Mouse (Mus musculus): ENCODE results near the gene Pde6b. TPM values are rescaled to one million over a fixed set of nuclear protein-coding genes. Genes with fewer than 3 reads are reported as not detected.

Gene Pde6b
- polyA plus RNA-seq (2015; fragmentation: Nextera tagmentation; extraction: Ambion mirVana) = 0.36 and 0.62 TPM in 2 replicates

- Histone ChIP-seq H3K27me3 (peaks cover 11% of the 10 kb centered on the region), H3K9ac (no peak within 1 kb of the TSS), H3K36me3 (no peaks in the 10 kb centered on the region), H3K9me3 (no peaks in the 10 kb centered on the region), H3K4me1 (no peaks in the 10 kb centered on the region), H3K27ac (no peak within 1 kb of the TSS), H3K4me2 (no peak within 1 kb of the TSS), H3K4me3 (no peak within 1 kb of the TSS)
- 77% methylated on average over 7 of the region's 7 CpGs for WGBS
- no peak for ATAC-seq (ENCODE audit: insufficient number of reproducible peaks, insufficient read depth, low FRiP score, low TSS enrichment, low read depth)
Measured at GRCm38 (mm10) chr5:108388201-108388600, at the start of gene Pde6b. Pde6b (plus strand) TSS chr5:108388391.

GRCm38 (mm10) chr5:108343680-108344170 lies 44.5 kb upstream of the Pde6b start:
- Histone ChIP-seq H3K4me1 (no peaks in the 10 kb centered on the region), H3K36me3 (peaks cover 31% of the 10 kb centered on the region), H3K27me3 (no peaks in the 10 kb centered on the region), H3K27ac (no peak overlapping the region), H3K9me3 (no peaks in the 10 kb centered on the region), H3K4me3 (no peak overlapping the region), H3K9ac (no peak overlapping the region), H3K4me2 (no peak overlapping the region)
- WGBS = 88% methylated on average over 4 of the region's 4 CpGs
- ATAC-seq (ENCODE audit: insufficient number of reproducible peaks, insufficient read depth, low FRiP score, low TSS enrichment, low read depth) = no peak

- no peak for ATAC-seq (ENCODE audit: insufficient number of reproducible peaks, insufficient read depth, low FRiP score, low TSS enrichment, low read depth)
- no peak overlapping the region for H3K27ac ChIP-seq
- H3K4me3 ChIP-seq = no peak overlapping the region
- no peak overlapping the region for H3K4me2 ChIP-seq
- no peaks in the 10 kb centered on the region for H3K4me1 ChIP-seq
- no peaks in the 10 kb centered on the region for H3K9me3 ChIP-seq
- WGBS = 79% methylated on average over 10 of the region's 10 CpGs
- H3K27me3 ChIP-seq = no peaks in the 10 kb centered on the region
- H3K36me3 ChIP-seq = peaks cover 36% of the 10 kb centered on the region
- H3K9ac ChIP-seq = no peak overlapping the region
Measured at GRCm38 (mm10) chr5:108345313-108346071, 42.7 kb upstream of the Pde6b start.

- WGBS = 54% methylated on average over 6 of the region's 6 CpGs
- no peaks in the 10 kb centered on the region for H3K4me1 ChIP-seq
- H3K27me3 ChIP-seq = no peaks in the 10 kb centered on the region
- H3K36me3 ChIP-seq = peaks cover 43% of the 10 kb centered on the region
- ATAC-seq (ENCODE audit: insufficient number of reproducible peaks, insufficient read depth, low FRiP score, low TSS enrichment, low read depth) = no peak
- no peak overlapping the region for H3K4me3 ChIP-seq
- no peak overlapping the region for H3K9ac ChIP-seq
- H3K27ac ChIP-seq = no peak overlapping the region
- no peaks in the 10 kb centered on the region for H3K9me3 ChIP-seq
- H3K4me2 ChIP-seq = no peak overlapping the region
Measured at GRCm38 (mm10) chr5:108347843-108348242, 40.3 kb upstream of the Pde6b start.

- Histone ChIP-seq H3K27me3 (no peaks in the 10 kb centered on the region), H3K27ac (no peak overlapping the region), H3K9ac (no peak overlapping the region), H3K4me3 (no peak overlapping the region), H3K4me2 (no peak overlapping the region), H3K4me1 (no peaks in the 10 kb centered on the region), H3K9me3 (no peaks in the 10 kb centered on the region), H3K36me3 (peaks cover 33% of the 10 kb centered on the region)
- 93% methylated on average over 9 of the region's 9 CpGs for whole genome bisulfite sequencing
- no peak for ATAC-seq (ENCODE audit: insufficient number of reproducible peaks, insufficient read depth, low FRiP score, low TSS enrichment, low read depth)
Measured at GRCm38 (mm10) chr5:108349511-108350148, 38.6 kb upstream of the Pde6b start.

GRCm38 (mm10) chr5:108354056-108354455 lies 34.1 kb upstream of the Pde6b start:
- ATAC-seq (ENCODE audit: insufficient number of reproducible peaks, insufficient read depth, low FRiP score, low TSS enrichment, low read depth) = no peak
- no peak overlapping the region for H3K4me2 ChIP-seq
- whole genome bisulfite sequencing = 82% methylated on average over 2 of the region's 2 CpGs
- no peaks in the 10 kb centered on the region for H3K27me3 ChIP-seq
- no peak overlapping the region for H3K27ac ChIP-seq
- no peaks in the 10 kb centered on the region for H3K9me3 ChIP-seq
- H3K4me1 ChIP-seq = no peaks in the 10 kb centered on the region
- no peak overlapping the region for H3K9ac ChIP-seq
- H3K4me3 ChIP-seq = no peak overlapping the region
- peaks cover 16% of the 10 kb centered on the region for H3K36me3 ChIP-seq

GRCm38 (mm10) chr5:108357862-108358261 lies 30.3 kb upstream of the Pde6b start:
- ATAC-seq (ENCODE audit: insufficient number of reproducible peaks, insufficient read depth, low FRiP score, low TSS enrichment, low read depth) = no peak
- peaks cover 16% of the 10 kb centered on the region for H3K27me3 ChIP-seq
- WGBS = 88% methylated on average over 1 of the region's 1 CpGs
- H3K36me3 ChIP-seq = no peaks in the 10 kb centered on the region
- H3K9me3 ChIP-seq = no peaks in the 10 kb centered on the region
- H3K4me2 ChIP-seq = no peak overlapping the region
- no peak overlapping the region for H3K9ac ChIP-seq
- no peaks in the 10 kb centered on the region for H3K4me1 ChIP-seq
- H3K4me3 ChIP-seq = no peak overlapping the region
- H3K27ac ChIP-seq = no peak overlapping the region

GRCm38 (mm10) chr5:108359491-108359890 lies 28.7 kb upstream of the Pde6b start:
- Histone ChIP-seq H3K4me1 (no peaks in the 10 kb centered on the region), H3K4me3 (no peak overlapping the region), H3K9ac (no peak overlapping the region), H3K27ac (no peak overlapping the region), H3K9me3 (no peaks in the 10 kb centered on the region), H3K27me3 (peaks cover 33% of the 10 kb centered on the region), H3K36me3 (no peaks in the 10 kb centered on the region), H3K4me2 (no peak overlapping the region)
- WGBS = 84% methylated on average over 9 of the region's 9 CpGs
- no peak for ATAC-seq (ENCODE audit: insufficient number of reproducible peaks, insufficient read depth, low FRiP score, low TSS enrichment, low read depth)

GRCm38 (mm10) chr5:108360211-108360610 lies 28.0 kb upstream of the Pde6b start:
- H3K27ac ChIP-seq = no peak overlapping the region
- 84% methylated on average over 4 of the region's 4 CpGs for WGBS
- no peak for ATAC-seq (ENCODE audit: insufficient number of reproducible peaks, insufficient read depth, low FRiP score, low TSS enrichment, low read depth)
- no peak overlapping the region for H3K4me3 ChIP-seq
- H3K4me1 ChIP-seq = no peaks in the 10 kb centered on the region
- H3K27me3 ChIP-seq = peaks cover 40% of the 10 kb centered on the region
- H3K9ac ChIP-seq = no peak overlapping the region
- H3K36me3 ChIP-seq = no peaks in the 10 kb centered on the region
- H3K9me3 ChIP-seq = no peaks in the 10 kb centered on the region
- H3K4me2 ChIP-seq = no peak overlapping the region

GRCm38 (mm10) chr5:108362330-108362729 lies 25.9 kb upstream of the Pde6b start:
- Histone ChIP-seq H3K4me3 (no peak overlapping the region), H3K4me1 (peaks cover 10% of the 10 kb centered on the region), H3K9me3 (no peaks in the 10 kb centered on the region), H3K9ac (no peak overlapping the region), H3K27ac (no peak overlapping the region), H3K36me3 (no peaks in the 10 kb centered on the region), H3K4me2 (no peak overlapping the region), H3K27me3 (peaks cover 61% of the 10 kb centered on the region)
- ATAC-seq (ENCODE audit: insufficient number of reproducible peaks, insufficient read depth, low FRiP score, low TSS enrichment, low read depth) = no peak
- 29% methylated on average over 3 of the region's 3 CpGs for WGBS

GRCm38 (mm10) chr5:108366328-108366983 lies 21.7 kb upstream of the Pde6b start:
- Histone ChIP-seq H3K9ac (peak overlapping the region; percentile 67), H3K4me2 (peak overlapping the region; percentile 96), H3K9me3 (no peaks in the 10 kb centered on the region), H3K36me3 (no peaks in the 10 kb centered on the region), H3K4me1 (peaks cover 30% of the 10 kb centered on the region), H3K27me3 (peaks cover 91% of the 10 kb centered on the region), H3K4me3 (peak overlapping the region; percentile 56), H3K27ac (no peak overlapping the region)
- WGBS = 2% methylated on average over 60 of the region's 60 CpGs
- ATAC-seq (ENCODE audit: insufficient number of reproducible peaks, insufficient read depth, low FRiP score, low TSS enrichment, low read depth) = no peak

All from embryonic facial prominence, embryonic 13.5 days (tissue).